Mouse (Mus musculus) CH12F3 (cell line): Measurements from ENCODE around the gene Mndal.
"Not testable (repeated sequence)": the region's sequence is repeated elsewhere in the genome, so short reads cannot be mapped to it uniquely, and the experiment has no call there.

Experiments
- in situ Hi-C: fragments of 300-500 bp; cut with MboI; formaldehyde crosslinking; loops from 2 replicates; pipeline ENCODE4 v1.14.3; 2020; ENCODE audit warnings: low sequenced_read_pairs

The Mndal gene

DNA sequence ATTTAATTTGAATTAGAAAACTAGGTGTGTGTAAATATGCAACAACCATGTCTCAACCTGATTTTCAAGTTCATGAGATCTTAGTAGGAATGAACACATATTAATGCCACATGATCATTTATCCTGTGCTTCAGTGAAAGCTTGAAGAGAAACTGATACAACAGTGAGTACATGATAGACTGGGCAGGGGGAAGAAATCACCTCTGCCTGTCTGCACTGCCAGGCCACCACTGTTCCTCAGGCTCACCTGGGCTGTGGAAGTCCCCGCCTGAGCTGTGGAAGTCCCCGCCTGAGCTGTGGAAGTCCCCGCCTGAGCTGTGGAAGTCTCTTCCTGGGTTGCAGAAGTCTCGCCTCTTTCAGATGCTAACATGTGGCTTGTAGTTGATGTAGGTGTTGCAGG lies 36.4 kb downstream of the Mndal start:
- in situ Hi-C loops: not testable (repeated sequence)

GRCm38 (mm10) chr1:173889741-173890140 lies 52.5 kb downstream of the Mndal start:
- in situ Hi-C loops: not testable (repeated sequence)

DNA sequence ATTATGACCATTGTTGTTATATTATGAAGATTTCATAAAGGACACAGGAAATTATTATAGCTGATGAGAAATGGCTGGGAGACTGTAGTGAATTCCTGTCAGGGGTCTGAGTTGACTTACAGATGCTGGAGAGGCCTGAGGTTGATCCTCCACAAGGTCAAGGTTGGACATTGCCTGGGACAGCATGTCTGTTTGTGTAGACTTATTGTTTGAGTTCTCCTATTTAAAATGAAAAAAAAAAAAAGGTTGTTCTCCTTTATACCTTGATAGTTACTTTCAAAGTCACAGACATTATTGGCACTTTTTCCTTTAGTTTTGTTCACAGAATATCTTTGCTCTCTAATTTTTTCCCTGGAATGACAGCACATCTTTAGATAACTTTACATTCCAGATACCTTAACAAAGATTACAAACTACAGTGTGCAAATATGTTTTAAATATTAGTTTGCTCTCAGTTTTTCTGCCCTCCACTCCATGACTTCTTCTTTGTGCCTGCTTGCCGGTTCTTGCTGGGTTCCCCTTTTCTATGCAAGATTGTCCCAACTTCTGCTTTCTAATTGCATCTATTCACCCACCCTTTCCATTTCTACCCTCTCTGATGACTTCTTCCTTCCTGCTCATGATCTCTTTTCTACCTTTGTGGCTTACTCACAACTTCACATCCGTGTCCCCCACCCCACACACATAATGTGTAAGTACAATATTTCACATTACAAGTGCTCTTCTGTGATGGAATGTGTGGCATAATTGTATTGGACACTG lies 55.1 kb downstream of the Mndal start:
- in situ Hi-C loops: not testable (repeated sequence)

DNA sequence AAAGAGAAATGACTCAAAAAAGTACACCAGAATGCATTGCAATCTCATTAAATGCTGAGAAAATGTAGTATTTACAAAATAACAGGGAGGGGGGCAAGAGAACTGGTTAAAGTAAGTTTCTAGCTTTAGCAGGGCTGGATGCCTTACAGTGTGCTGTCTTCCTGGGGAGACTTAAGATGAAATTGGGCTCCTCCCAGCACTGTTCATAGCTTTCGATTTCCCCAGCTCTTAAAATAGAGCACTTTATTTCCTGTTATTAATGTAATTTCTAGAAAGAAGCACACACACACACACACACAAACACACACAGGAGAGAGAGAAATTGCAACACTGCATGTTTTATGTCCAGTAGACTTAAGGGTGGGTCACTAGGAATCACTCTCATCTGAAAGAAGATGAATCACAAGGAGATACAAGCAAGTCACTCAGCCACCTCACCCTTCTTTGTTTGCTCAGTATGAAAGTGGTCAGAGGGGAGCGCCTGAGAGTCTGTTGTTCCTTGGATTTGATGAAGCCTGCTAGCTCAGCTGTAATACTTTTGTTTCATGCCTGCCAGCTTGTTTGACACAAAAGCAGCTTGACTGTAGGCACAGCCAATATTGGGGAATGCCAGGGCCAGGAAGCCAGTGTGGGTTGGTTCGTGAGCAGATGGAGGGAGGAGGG lies 62.2 kb downstream of the Mndal start:
- in situ Hi-C loops: not testable (repeated sequence)

GRCm38 (mm10) chr1:173879225-173879987 lies 62.9 kb downstream of the Mndal start:
- in situ Hi-C loops: not testable (repeated sequence)

DNA sequence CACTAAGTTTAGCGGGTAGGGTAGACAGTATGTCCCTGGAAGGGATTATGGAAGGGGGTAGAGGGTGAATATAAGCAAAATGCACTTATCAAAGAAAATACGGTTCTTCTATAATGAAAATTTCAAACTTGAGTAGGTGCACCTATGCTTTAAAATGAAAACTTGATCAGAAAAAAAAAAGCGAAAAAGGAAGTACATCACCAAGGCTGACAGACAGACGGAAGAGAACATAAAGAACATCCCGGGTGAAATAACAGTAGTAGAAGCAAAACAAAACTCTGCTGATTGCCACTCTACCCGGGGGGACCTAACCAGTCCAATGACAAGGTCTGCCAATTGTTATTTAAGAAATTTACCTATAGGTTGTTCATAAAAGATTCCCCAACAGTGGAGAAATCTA lies 64.0 kb downstream of the Mndal start:
- in situ Hi-C loops: not testable (repeated sequence)

DNA sequence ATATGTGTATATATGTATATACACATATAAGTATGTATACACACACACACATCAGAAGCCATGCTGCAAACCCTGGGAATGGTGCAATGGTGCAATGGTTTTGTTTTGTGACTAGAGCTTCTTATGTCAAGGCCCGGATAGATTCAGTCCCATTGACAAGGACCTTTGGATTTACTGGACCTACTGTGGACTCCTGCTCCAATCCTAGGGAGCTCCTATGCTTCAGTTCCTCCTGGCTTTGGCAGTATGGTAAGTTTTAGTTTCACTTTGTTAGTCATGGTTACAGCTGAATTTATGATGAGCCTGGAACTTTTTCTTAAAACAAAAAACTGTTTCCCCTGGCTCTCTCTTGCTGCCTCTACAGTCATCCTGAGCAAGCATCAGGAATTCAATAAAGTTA lies 65.2 kb downstream of the Mndal start:
- in situ Hi-C loops: not testable (repeated sequence)

- in situ Hi-C loops: loop anchor here (25.0 kb wide), 1 partner anchor 219 kb away; the partner anchor contains the start of genes Olfr427 and Olfr429
These were observed 73.7 kb downstream of the Mndal start for GRCm38 (mm10) chr1:173868586-173868985.

GRCm38 (mm10) chr1:173866504-173866903 lies 75.8 kb downstream of the Mndal start:
- in situ Hi-C loops: loop anchor here (25.0 kb wide), 1 partner anchor 221 kb away; the partner anchor contains the start of genes Olfr427 and Olfr429

DNA sequence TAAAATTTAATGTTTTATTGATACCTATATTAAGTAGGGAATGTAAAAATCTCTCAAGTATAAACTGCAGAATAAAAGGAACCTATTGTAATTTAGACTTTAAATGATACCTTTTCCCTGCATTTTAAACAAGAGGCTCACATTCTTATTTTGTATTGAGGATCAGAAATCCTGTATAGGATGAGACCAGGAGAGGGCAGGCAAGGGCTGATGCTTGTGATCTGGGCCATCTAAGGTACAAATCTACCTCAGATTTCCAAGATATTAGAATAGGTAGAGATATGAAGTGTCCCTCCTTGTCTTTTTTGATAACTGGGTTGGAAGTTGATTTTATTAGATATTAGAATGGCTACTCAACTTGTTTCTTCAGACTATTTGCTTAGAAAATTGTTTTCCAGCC lies 88.6 kb downstream of the Mndal start:
- in situ Hi-C loops: loop anchor here (25.0 kb wide), 1 partner anchor 234 kb away; the partner anchor contains the start of genes Olfr427 and Olfr429

- in situ Hi-C loops: loop anchor here (25.0 kb wide), 1 partner anchor 234 kb away; the partner anchor contains the start of genes Olfr427 and Olfr429
These were observed 89.4 kb downstream of the Mndal start for GRCm38 (mm10) chr1:173852853-173853252.

GRCm38 (mm10) chr1:173846193-173846592 lies 96.1 kb downstream of the Mndal start:
- in situ Hi-C loops: not testable (repeated sequence)

- in situ Hi-C loops: no loop called here
These were observed 97.5 kb downstream of the Mndal start for GRCm38 (mm10) chr1:173844754-173845153.

DNA sequence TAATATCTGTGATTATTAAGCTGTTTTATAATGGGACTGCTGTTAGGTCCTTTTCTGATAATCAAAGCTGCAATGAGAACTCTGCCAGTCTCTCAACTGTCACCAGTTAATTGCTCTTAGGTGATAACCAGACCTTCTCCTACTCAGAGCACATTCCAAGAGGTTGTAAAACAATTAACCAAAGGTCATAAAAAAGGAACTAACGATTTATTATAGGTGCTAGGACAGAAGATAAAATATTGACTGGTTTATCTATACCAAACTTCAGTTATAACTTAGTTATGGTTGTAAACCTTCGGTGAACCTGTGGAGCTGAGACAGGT lies 120.8 kb downstream of the Mndal start:
- in situ Hi-C loops: not testable (repeated sequence)

DNA sequence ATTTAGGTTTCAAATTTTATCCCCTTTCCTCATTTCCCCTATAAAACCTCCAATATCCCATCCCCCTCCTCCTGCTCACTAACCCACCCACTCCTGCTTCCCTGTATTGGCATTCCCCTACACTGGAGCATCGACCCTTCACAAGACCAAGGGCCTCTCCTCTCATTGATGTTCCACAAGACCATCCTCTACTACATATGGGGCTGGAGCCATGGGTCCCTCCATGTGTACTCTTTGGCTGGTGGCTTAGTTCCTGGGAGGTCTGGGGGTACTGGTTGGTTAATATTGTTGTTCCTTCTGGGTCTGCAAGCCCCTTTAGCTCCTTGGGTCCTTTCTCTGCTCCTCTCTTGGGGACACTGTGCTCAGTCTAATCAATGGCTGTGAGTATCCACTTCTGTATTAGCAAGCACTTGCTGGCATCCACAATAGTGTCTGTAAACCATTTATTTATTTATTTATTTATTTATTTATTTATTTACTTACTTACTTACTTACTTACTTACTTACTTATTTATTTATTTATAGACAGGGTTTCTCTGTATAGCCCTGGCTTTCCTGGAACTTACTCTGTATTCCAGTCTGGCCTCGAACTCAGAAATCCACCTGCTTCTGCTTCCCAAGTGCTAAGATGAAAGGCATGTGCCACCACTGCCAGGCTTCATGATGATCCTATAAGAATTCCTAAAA lies 121.4 kb downstream of the Mndal start:
- in situ Hi-C loops: not testable (repeated sequence)

DNA sequence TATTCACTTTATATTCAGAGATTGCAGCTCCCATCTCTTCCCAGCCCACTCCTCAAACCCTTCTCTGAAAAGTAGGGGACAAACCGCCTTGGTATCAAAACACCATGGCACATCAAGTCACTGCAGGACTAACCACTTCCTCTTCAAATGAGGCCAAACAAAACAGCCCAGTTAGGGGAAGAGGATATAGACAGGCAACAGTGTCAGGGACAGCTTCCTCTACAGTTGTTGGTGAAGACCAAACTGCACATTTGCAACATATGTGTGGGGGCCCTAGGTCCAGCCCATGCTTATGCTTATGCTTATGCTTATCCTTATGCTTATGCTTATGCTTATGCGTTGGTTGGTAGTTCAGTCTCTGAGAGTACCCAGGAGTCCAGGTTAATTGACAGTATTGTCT lies 133.0 kb downstream of the Mndal start:
- in situ Hi-C loops: not testable (repeated sequence)

DNA sequence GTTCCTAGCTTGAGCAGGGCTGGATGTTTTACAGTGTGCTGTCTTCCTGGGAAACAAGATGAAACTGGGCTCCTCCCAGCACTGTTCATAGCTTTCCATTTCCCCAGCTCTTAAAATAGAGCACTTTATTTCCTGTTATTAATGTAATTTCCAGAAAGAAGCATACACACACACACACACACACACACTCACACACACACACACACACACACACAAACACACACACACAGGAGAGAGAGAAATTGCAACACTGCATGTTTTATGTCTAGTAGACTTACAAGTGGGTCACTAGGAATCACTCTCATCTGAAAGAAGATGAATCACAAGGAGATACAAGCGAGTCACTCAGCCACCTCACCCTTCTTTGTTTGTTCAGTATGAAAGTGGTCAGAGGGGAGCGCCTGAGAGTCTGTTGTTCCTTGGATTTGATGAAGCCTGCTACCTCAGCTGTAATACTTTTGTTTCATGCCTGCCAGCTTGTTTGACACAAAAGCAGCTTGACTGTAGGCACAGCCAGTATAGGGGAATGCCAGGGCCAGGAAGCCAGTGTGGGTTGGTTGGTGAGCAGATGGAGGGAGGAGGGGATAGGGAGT lies 139.5 kb downstream of the Mndal start:
- in situ Hi-C loops: not testable (repeated sequence)

GRCm38 (mm10) chr1:173802207-173802606 lies 140.1 kb downstream of the Mndal start:
- in situ Hi-C loops: not testable (repeated sequence)

GRCm38 (mm10) chr1:173801791-173802190 lies 140.5 kb downstream of the Mndal start:
- in situ Hi-C loops: not testable (repeated sequence)
